Mouse (Mus musculus): ENCODE measurements around the gene Sept5. TPM values are rescaled to one million over a fixed set of nuclear protein-coding genes. Genes with fewer than 3 reads are reported as not detected.

Gene Sept5
- polyA plus RNA-seq, 1 experiment from 2014 or later = 32.2 TPM

DNA sequence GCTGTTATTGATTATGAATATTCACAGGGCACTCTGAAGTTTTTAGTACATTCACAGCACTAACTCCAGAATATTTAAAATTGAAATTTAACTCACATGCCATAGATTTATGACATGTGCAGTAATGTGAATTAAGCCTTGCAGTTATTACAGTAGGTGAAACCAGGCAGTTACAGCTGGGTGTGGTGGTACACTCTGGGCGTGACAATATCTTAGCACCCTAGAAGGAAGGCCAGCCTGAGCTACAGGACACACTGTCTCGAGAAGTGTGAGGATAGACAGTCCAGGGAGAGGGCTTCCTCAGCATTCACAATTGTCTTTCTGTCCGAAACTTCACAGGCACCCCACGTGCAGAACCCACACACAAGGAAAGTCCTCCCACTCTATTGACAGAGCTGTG lies 14.7 kb upstream of the Sept5 start:
- Histone ChIP-seq H3K9me3 (no peaks in the 10 kb centered on the region), H3K36me3 (replicated peaks) (no peaks in the 10 kb centered on the region), H3K27me3 (replicated peaks; ENCODE audit: low read depth, poor library complexity, severe bottlenecking) (no peaks in the 10 kb centered on the region), H3K4me1 (peaks cover 6% of the 10 kb centered on the region; the same call in 1 of the 2 replicates), H3K4me3 (no peak overlapping the region), H3K27ac (replicated peaks) (no peak overlapping the region)
- DNase-seq (ENCODE audit: low spot score) = no peak
- 79% methylated on average over 4 of the region's 4 CpGs for WGBS

DNA sequence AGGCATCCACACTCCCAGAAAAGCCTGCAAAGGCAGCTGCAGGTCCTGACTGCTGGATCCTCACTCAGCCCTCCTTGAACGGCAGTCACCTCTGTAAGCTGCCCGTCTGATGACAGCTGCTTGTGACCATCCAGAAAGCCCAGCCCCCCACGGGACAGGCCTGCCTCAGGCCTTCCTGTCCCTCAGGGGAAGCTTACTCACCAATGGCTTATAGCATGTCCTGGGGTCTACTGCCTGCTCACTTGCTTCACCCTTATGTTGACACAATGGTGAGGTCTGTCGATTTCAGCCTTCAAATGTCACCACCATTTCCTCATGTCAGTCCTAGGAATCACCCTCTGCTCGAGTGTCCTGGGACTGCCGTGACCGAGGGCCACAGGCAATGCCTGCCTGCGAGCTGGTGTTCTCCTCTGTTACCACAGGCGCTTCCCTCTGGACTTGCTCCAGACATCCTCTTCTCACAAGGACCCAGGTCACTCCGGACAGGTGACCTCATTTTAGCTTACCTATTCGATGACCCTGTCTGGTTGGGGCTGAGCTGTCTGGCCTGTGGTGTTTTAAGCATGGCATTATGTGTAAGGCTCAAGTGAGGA lies 13.7 kb upstream of the Sept5 start:
- H3K27ac ChIP-seq (replicated peaks) = no peak overlapping the region
- H3K9me3 ChIP-seq = no peaks in the 10 kb centered on the region
- no peak for DNase-seq (ENCODE audit: low spot score)
- no peaks in the 10 kb centered on the region for H3K27me3 ChIP-seq (replicated peaks; ENCODE audit: low read depth, poor library complexity, severe bottlenecking)
- H3K36me3 ChIP-seq (replicated peaks) = no peaks in the 10 kb centered on the region
- peaks cover 8% of the 10 kb centered on the region; the same call in 1 of the 2 replicates for H3K4me1 ChIP-seq
- no peak overlapping the region for H3K4me3 ChIP-seq
- 69% methylated on average over 11 of the region's 11 CpGs for WGBS

DNA sequence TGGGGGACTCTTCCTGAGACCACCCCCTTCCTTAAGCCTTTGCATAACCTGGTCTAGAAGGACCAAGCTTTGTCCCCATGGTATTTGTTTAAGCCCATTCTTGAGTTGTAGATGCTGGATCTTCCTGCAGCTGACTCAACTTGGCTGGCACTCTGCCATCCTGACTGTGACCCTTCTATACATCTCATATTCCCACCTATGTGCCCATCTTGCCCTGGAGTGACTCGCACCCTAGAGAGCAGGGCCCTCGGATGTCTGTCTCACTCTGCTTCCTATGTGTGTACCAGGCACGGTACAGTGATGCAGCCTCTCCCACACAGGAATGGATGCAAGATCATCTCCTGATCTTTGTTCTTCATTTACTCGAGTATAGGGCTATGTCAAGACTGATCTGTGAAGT lies 13.1 kb upstream of the Sept5 start:
- 85% methylated on average over 4 of the region's 4 CpGs for WGBS
- Histone ChIP-seq H3K4me3 (no peak overlapping the region), H3K27me3 (replicated peaks; ENCODE audit: low read depth, poor library complexity, severe bottlenecking) (no peaks in the 10 kb centered on the region), H3K27ac (replicated peaks) (no peak overlapping the region), H3K36me3 (replicated peaks) (no peaks in the 10 kb centered on the region), H3K9me3 (no peaks in the 10 kb centered on the region), H3K4me1 (peaks cover 9% of the 10 kb centered on the region; the same call in 1 of the 2 replicates)
- DNase-seq (ENCODE audit: low spot score) = no peak

DNA sequence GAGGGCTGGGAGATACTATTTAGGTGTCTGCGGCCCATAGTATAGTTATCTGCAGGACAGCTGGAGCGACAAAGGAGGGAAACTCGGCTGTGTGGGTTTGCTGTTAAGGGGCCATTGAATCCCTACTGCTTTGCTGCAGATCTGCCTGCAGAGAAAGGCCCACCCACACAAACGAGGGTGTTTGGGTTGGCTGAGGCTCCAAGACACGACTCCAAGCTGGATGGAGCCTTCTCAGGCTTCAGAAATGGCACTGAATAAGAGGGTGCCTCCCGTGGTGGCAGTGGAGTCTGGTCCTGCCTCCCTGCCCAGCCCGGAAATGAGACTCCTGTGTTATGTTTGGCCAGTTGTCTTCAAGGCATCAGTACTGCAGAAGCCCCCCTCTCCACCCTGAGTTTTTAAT lies 12.5 kb upstream of the Sept5 start:
- DNase-seq (ENCODE audit: low spot score) = no peak
- Histone ChIP-seq H3K27me3 (replicated peaks; ENCODE audit: low read depth, poor library complexity, severe bottlenecking) (no peaks in the 10 kb centered on the region), H3K4me3 (no peak overlapping the region), H3K4me1 (peaks cover 9% of the 10 kb centered on the region; the same call in 1 of the 2 replicates), H3K36me3 (replicated peaks) (no peaks in the 10 kb centered on the region), H3K27ac (replicated peaks) (no peak overlapping the region), H3K9me3 (no peaks in the 10 kb centered on the region)
- 65% methylated on average over 7 of the region's 7 CpGs for WGBS

- Histone ChIP-seq H3K9me3 (no peaks in the 10 kb centered on the region), H3K27ac (replicated peaks) (no peak overlapping the region), H3K4me3 (no peak overlapping the region), H3K36me3 (replicated peaks) (no peaks in the 10 kb centered on the region), H3K27me3 (replicated peaks; ENCODE audit: low read depth, poor library complexity, severe bottlenecking) (no peaks in the 10 kb centered on the region), H3K4me1 (peaks cover 3% of the 10 kb centered on the region; the same call in 1 of the 2 replicates)
- 89% methylated on average over 1 of the region's 1 CpGs for WGBS
- no peak for DNase-seq (ENCODE audit: low spot score)
Observed at GRCm38 (mm10) chr16:18639382-18639929, 9.7 kb upstream of the Sept5 start.

DNA sequence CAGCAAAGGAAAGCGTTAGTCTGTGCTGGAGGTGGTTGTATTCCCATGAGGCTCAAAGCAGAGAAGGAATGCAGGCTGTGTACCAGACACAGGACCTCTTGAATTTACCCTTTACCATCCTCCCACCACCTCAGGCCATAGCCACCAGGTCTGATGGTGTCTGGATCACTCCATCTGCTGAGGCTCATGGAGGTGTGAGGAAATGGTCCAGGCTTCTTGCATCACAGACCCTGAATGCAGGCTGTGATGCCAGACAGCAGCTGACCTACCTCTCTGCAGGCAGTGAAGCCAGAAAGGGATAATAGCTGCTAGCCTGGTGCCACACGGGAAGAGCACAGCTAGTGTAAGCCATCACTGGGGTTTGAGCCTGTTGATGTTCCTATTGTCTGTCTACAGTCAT lies 8.6 kb upstream of the Sept5 start:
- 55% methylated on average over 2 of the region's 2 CpGs for WGBS
- H3K4me1 ChIP-seq = peaks cover 3% of the 10 kb centered on the region; the same call in 1 of the 2 replicates
- no peaks in the 10 kb centered on the region for H3K36me3 ChIP-seq (replicated peaks)
- peaks cover 3% of the 10 kb centered on the region for H3K27me3 ChIP-seq (replicated peaks; ENCODE audit: low read depth, poor library complexity, severe bottlenecking)
- no peak overlapping the region for H3K27ac ChIP-seq (replicated peaks)
- DNase-seq (ENCODE audit: low spot score) = peak; percentile 5
- no peaks in the 10 kb centered on the region for H3K9me3 ChIP-seq
- H3K4me3 ChIP-seq = no peak overlapping the region

GRCm38 (mm10) chr16:18636804-18637203 lies 7.0 kb upstream of the Sept5 start:
- H3K27me3 ChIP-seq (replicated peaks; ENCODE audit: low read depth, poor library complexity, severe bottlenecking) = peaks cover 17% of the 10 kb centered on the region
- 43% methylated on average over 3 of the region's 3 CpGs for whole genome bisulfite sequencing
- no peak overlapping the region for H3K27ac ChIP-seq (replicated peaks)
- no peaks in the 10 kb centered on the region for H3K36me3 ChIP-seq (replicated peaks)
- no peak overlapping the region for H3K4me3 ChIP-seq
- peak; percentile 7 for DNase-seq (ENCODE audit: low spot score)
- peaks cover 8% of the 10 kb centered on the region; the same call in 1 of the 2 replicates for H3K4me1 ChIP-seq
- no peaks in the 10 kb centered on the region for H3K9me3 ChIP-seq

GRCm38 (mm10) chr16:18636401-18636800 lies 6.6 kb upstream of the Sept5 start:
- 83% methylated on average over 5 of the region's 5 CpGs for WGBS

DNA sequence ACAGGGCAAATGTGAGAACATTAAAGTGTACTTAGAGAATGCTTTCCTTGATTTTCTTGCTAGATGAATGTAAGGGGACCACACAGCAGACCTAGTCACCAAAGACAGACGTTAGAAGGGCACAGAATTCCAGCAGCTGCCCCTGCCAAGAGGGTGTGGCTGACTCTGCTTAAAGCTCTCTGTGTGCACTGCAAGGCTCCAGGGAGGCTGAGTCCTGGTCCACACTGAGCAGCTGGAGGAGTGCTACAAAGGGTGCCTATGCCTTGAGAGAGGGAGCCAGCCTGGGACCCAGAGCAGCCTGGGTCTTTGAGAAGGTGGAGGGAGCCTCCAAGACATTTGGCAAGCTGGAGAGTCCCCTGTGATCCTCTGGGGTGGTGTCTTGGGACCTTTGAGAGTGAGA lies 3.6 kb upstream of the Sept5 start:
- DNase-seq (ENCODE audit: low spot score) = peak; percentile 6
- peaks cover 17% of the 10 kb centered on the region for H3K4me1 ChIP-seq
- 37% methylated on average over 1 of the region's 1 CpGs for WGBS
- no peaks in the 10 kb centered on the region for H3K9me3 ChIP-seq
- H3K4me3 ChIP-seq = no peak overlapping the region
- no peaks in the 10 kb centered on the region for H3K36me3 ChIP-seq (replicated peaks)
- H3K27me3 ChIP-seq (replicated peaks; ENCODE audit: low read depth, poor library complexity, severe bottlenecking) = peaks cover 46% of the 10 kb centered on the region
- H3K27ac ChIP-seq (replicated peaks) = no peak overlapping the region

More at GRCm38 (mm10) chr16:18636401-18636800, 6.6 kb upstream of the Sept5 start:
- Histone ChIP-seq H3K27me3 (replicated peaks; ENCODE audit: low read depth, poor library complexity, severe bottlenecking) (peaks cover 21% of the 10 kb centered on the region), H3K27ac (replicated peaks) (no peak overlapping the region), H3K36me3 (replicated peaks) (no peaks in the 10 kb centered on the region), H3K4me1 (peaks cover 8% of the 10 kb centered on the region; the same call in 1 of the 2 replicates), H3K9me3 (no peaks in the 10 kb centered on the region), H3K4me3 (no peak overlapping the region)
- peak; percentile 6 for DNase-seq (ENCODE audit: low spot score)

GRCm38 (mm10) chr16:18632816-18633215 lies 3.1 kb upstream of the Sept5 start:
- no peaks in the 10 kb centered on the region for H3K9me3 ChIP-seq

DNA sequence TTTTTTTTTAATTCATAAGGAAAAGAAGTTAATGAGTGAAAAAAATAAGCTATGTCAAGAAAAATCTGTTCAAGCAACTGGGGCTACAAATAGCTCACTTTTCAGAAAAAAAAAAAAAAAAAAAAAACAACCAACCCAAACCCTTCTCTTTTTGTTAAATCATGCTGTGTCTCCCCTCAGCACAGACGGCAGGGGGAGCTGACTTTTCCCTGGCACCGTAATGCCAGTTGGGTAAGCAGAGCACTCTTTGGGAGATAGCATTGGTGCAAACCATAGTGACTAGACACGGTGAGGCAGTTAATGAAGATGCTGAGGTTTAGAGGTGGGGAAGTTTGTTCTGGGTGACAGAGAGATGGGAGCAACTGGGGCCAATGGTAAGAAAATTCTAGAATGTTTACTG lies 2.3 kb upstream of the Sept5 start:
- peaks cover 59% of the 10 kb centered on the region for H3K27me3 ChIP-seq (replicated peaks; ENCODE audit: low read depth, poor library complexity, severe bottlenecking)

More at GRCm38 (mm10) chr16:18632816-18633215, 3.1 kb upstream of the Sept5 start:
- Histone ChIP-seq H3K36me3 (replicated peaks) (no peaks in the 10 kb centered on the region), H3K27ac (replicated peaks) (no peak overlapping the region; the same call in 1 of the 2 replicates), H3K27me3 (replicated peaks; ENCODE audit: low read depth, poor library complexity, severe bottlenecking) (peaks cover 51% of the 10 kb centered on the region), H3K4me1 (peaks cover 22% of the 10 kb centered on the region), H3K4me3 (no peak overlapping the region)
- DNase-seq (ENCODE audit: low spot score) = peak; percentile 7
- 69% methylated on average over 2 of the region's 2 CpGs for WGBS

DNA sequence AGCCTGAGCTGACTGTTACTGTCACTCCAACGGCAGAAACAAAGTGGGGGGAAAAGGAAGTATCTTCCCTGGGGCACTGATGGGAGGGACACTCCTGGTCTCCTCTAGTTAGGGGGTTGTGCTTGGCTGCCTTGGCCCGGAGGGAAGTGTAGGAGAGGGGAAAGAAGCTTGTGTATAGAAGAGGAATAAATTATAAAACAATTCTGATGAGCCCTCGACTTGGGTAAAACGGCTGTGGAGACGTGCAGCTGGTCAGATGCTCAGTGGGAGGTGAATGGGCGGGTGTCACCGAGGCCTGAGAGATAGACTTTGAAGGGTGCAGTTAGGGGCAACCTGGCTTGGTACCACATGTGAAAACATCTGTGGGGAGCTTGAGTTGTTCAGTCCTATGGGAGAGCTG lies 1.4 kb upstream of the Sept5 start:
- Histone ChIP-seq H3K36me3 (replicated peaks) (no peaks in the 10 kb centered on the region), H3K4me3 (no peak overlapping the region), H3K27me3 (replicated peaks; ENCODE audit: low read depth, poor library complexity, severe bottlenecking) (peaks cover 68% of the 10 kb centered on the region), H3K9me3 (no peaks in the 10 kb centered on the region), H3K4me1 (peaks cover 35% of the 10 kb centered on the region), H3K27ac (replicated peaks) (no peak overlapping the region)
- DNase-seq (ENCODE audit: low spot score) = peak; percentile 7
- WGBS = 63% methylated on average over 7 of the region's 7 CpGs

More for the DNA sequence above, 2.3 kb upstream of the Sept5 start:
- DNase-seq (ENCODE audit: low spot score) = peak; percentile 9
- Histone ChIP-seq H3K36me3 (replicated peaks) (no peaks in the 10 kb centered on the region), H3K4me1 (peaks cover 27% of the 10 kb centered on the region), H3K4me3 (no peak overlapping the region), H3K27ac (replicated peaks) (no peak overlapping the region), H3K9me3 (no peaks in the 10 kb centered on the region)
- WGBS = 54% methylated on average over 3 of the region's 3 CpGs

DNA sequence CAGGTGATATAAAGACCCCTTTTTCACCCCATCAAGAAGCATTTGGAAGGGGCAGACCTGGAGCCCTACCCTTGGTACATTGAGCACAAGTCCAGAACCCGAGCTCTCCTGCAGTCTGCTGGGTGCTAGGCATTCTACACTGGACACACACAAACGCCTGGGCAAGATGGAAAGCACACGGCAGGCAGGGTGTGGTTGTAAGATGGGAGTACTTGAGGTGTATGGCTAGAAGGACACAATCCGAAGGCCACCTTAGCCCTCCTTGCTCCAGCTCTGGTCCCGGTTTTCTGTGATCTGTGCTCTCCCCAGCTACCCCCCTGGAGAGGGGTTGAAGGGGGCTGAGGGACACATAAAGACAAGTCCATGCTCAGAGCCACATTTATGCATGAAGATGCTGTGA lies 537 bp upstream of the Sept5 start:
- Histone ChIP-seq H3K4me3 (peak overlapping the region; percentile 70), H3K9me3 (no peaks in the 10 kb centered on the region), H3K27me3 (replicated peaks; ENCODE audit: low read depth, poor library complexity, severe bottlenecking) (peaks cover 76% of the 10 kb centered on the region), H3K36me3 (replicated peaks) (peaks cover 3% of the 10 kb centered on the region; the same call in 1 of the 2 replicates), H3K4me1 (peaks cover 42% of the 10 kb centered on the region), H3K27ac (replicated peaks) (no peak overlapping the region; the same call in 1 of the 2 replicates)
- no peak for DNase-seq (ENCODE audit: low spot score)
- 56% methylated on average over 5 of the region's 5 CpGs for WGBS
